Mouse (Mus musculus): ENCODE results near the gene Fndc1. TPM values are rescaled to one million over a fixed set of nuclear protein-coding genes. Genes with fewer than 3 reads are reported as not detected.
A peak's percentile ranks its signal among the peaks of the same experiment; 100 is the strongest.

Gene Fndc1
- polyA plus RNA-seq, 1 experiment from 2014 or later, result 13.3 TPM

- 26% methylated on average over 7 of the region's 7 CpGs for WGBS
- H3K27ac ChIP-seq (ENCODE audit: low read length), result no peak overlapping the region
- H3K9ac ChIP-seq (ENCODE audit: low read depth, low read length), result no peak overlapping the region
- no peak overlapping the region for H3K4me3 ChIP-seq (ENCODE audit: low read length)
- H3K4me1 ChIP-seq (ENCODE audit: control insufficient read depth, insufficient read depth, low read length), result no peaks in the 10 kb centered on the region
- H3K36me3 ChIP-seq (ENCODE audit: control insufficient read depth, insufficient read depth, low read length), result no peaks in the 10 kb centered on the region
- H3K4me2 ChIP-seq (ENCODE audit: low read depth, low read length), result no peak overlapping the region
- no peak for ATAC-seq
- H3K27me3 ChIP-seq (replicated peaks; ENCODE audit: control insufficient read depth, insufficient read depth, low read length), result no peaks in the 10 kb centered on the region
- H3K9me3 ChIP-seq (ENCODE audit: control insufficient read depth, low read length), result no peaks in the 10 kb centered on the region
Measured at GRCm38 (mm10) chr17:7864740-7865139, 37.6 kb upstream of the Fndc1 start.

GRCm38 (mm10) chr17:7863745-7864144, 36.6 kb upstream of the Fndc1 start:
- Histone ChIP-seq H3K27ac (ENCODE audit: low read length) (no peak overlapping the region), H3K4me2 (ENCODE audit: low read depth, low read length) (no peak overlapping the region), H3K9me3 (ENCODE audit: control insufficient read depth, low read length) (no peaks in the 10 kb centered on the region), H3K9ac (ENCODE audit: low read depth, low read length) (no peak overlapping the region), H3K27me3 (replicated peaks; ENCODE audit: control insufficient read depth, insufficient read depth, low read length) (no peaks in the 10 kb centered on the region), H3K36me3 (ENCODE audit: control insufficient read depth, insufficient read depth, low read length) (no peaks in the 10 kb centered on the region), H3K4me1 (ENCODE audit: control insufficient read depth, insufficient read depth, low read length) (no peaks in the 10 kb centered on the region), H3K4me3 (ENCODE audit: low read length) (no peak overlapping the region)
- peak; percentile 38; the same call in 1 of the 2 replicates for ATAC-seq
- WGBS, result 20% methylated on average over 4 of the region's 4 CpGs

DNA sequence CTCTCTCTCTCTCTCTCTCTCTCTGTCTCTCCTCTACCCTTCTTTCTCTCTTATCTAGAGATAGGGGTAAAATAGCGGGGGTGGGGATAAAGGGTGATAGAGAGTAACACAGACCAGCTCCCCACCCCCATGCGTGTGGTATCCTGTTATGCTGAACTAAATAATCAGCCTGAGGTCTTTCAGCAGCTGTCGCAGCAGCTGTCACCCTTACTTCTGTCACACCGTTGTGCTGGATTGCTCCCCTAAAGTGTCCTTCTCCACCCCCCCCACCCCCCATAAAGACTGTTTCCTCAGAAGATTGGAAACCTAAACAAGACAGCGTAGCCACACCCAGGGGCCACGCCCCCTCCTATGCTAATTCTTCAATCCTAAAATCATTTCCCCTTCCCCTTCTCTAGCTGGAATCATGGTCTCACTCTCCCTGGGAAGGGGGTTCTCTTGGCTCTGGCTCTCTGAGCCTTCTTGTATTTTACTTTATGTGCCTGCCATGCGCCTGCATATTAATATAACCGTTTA, 33.8 kb upstream of the Fndc1 start:
- Histone ChIP-seq H3K9me3 (ENCODE audit: control insufficient read depth, low read length) (no peaks in the 10 kb centered on the region), H3K27me3 (replicated peaks; ENCODE audit: control insufficient read depth, insufficient read depth, low read length) (no peaks in the 10 kb centered on the region), H3K4me2 (ENCODE audit: low read depth, low read length) (no peak overlapping the region), H3K9ac (ENCODE audit: low read depth, low read length) (no peak overlapping the region), H3K4me3 (ENCODE audit: low read length) (no peak overlapping the region), H3K4me1 (ENCODE audit: control insufficient read depth, insufficient read depth, low read length) (no peaks in the 10 kb centered on the region; the same call in 1 of the 2 replicates), H3K36me3 (ENCODE audit: control insufficient read depth, insufficient read depth, low read length) (no peaks in the 10 kb centered on the region), H3K27ac (ENCODE audit: low read length) (no peak overlapping the region)
- WGBS, result 52% methylated on average over 8 of the region's 8 CpGs
- ATAC-seq, result no peak

GRCm38 (mm10) chr17:7857658-7858057, 30.6 kb upstream of the Fndc1 start:
- H3K4me2 ChIP-seq (ENCODE audit: low read depth, low read length), result no peak overlapping the region
- WGBS, result 76% methylated on average over 6 of the region's 6 CpGs
- no peak overlapping the region for H3K4me3 ChIP-seq (ENCODE audit: low read length)
- no peak for ATAC-seq
- no peaks in the 10 kb centered on the region for H3K36me3 ChIP-seq (ENCODE audit: control insufficient read depth, insufficient read depth, low read length)
- peaks cover 2% of the 10 kb centered on the region; the same call in 1 of the 2 replicates for H3K4me1 ChIP-seq (ENCODE audit: control insufficient read depth, insufficient read depth, low read length)
- no peaks in the 10 kb centered on the region for H3K9me3 ChIP-seq (ENCODE audit: control insufficient read depth, low read length)
- no peak overlapping the region for H3K9ac ChIP-seq (ENCODE audit: low read depth, low read length)
- H3K27me3 ChIP-seq (replicated peaks; ENCODE audit: control insufficient read depth, insufficient read depth, low read length), result no peaks in the 10 kb centered on the region
- H3K27ac ChIP-seq (ENCODE audit: low read length), result no peak overlapping the region

DNA sequence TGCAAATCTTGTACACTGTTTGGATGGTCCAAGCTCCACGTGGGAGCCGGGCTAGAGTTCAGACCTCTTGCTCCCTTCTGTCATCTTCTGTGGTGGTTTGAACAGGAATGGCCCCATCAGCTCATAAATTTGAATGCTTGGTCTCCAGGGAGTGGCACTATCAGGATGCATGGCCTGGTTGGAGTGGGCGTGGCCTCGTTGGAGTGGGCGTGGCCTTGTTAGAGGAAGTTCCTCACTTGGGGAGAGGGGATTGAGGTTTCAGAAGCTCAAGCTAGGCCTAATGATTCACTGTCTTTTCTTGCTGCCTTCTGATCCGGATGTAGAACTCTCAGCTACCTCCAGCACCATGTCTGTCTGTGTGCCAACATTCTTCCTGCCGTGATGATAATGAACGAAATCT, 28.7 kb upstream of the Fndc1 start:
- H3K27me3 ChIP-seq (replicated peaks; ENCODE audit: control insufficient read depth, insufficient read depth, low read length), result no peaks in the 10 kb centered on the region
- H3K4me1 ChIP-seq (ENCODE audit: control insufficient read depth, insufficient read depth, low read length), result peaks cover 2% of the 10 kb centered on the region; the same call in 1 of the 2 replicates
- 70% methylated on average over 8 of the region's 8 CpGs for WGBS
- H3K9me3 ChIP-seq (ENCODE audit: control insufficient read depth, low read length), result no peaks in the 10 kb centered on the region
- no peaks in the 10 kb centered on the region for H3K36me3 ChIP-seq (ENCODE audit: control insufficient read depth, insufficient read depth, low read length)
- no peak for ATAC-seq
- no peak overlapping the region for H3K4me2 ChIP-seq (ENCODE audit: low read depth, low read length)
- no peak overlapping the region for H3K9ac ChIP-seq (ENCODE audit: low read depth, low read length)
- H3K4me3 ChIP-seq (ENCODE audit: low read length), result no peak overlapping the region
- no peak overlapping the region for H3K27ac ChIP-seq (ENCODE audit: low read length)

- Histone ChIP-seq H3K9me3 (ENCODE audit: control insufficient read depth, low read length) (no peaks in the 10 kb centered on the region), H3K4me2 (ENCODE audit: low read depth, low read length) (no peak overlapping the region), H3K4me1 (ENCODE audit: control insufficient read depth, insufficient read depth, low read length) (peaks cover 2% of the 10 kb centered on the region; the same call in 1 of the 2 replicates), H3K9ac (ENCODE audit: low read depth, low read length) (no peak overlapping the region), H3K27me3 (replicated peaks; ENCODE audit: control insufficient read depth, insufficient read depth, low read length) (no peaks in the 10 kb centered on the region), H3K36me3 (ENCODE audit: control insufficient read depth, insufficient read depth, low read length) (no peaks in the 10 kb centered on the region), H3K27ac (ENCODE audit: low read length) (no peak overlapping the region), H3K4me3 (ENCODE audit: low read length) (no peak overlapping the region)
- ATAC-seq, result peak; percentile 40; the same call in 1 of the 2 replicates
- WGBS, result 24% methylated on average over 4 of the region's 4 CpGs
Measured at GRCm38 (mm10) chr17:7851979-7852378, 24.9 kb upstream of the Fndc1 start.

- Histone ChIP-seq H3K36me3 (ENCODE audit: control insufficient read depth, insufficient read depth, low read length) (no peaks in the 10 kb centered on the region), H3K9me3 (ENCODE audit: control insufficient read depth, low read length) (no peaks in the 10 kb centered on the region), H3K27ac (ENCODE audit: low read length) (no peak overlapping the region), H3K4me2 (ENCODE audit: low read depth, low read length) (no peak overlapping the region), H3K4me3 (ENCODE audit: low read length) (no peak overlapping the region), H3K4me1 (ENCODE audit: control insufficient read depth, insufficient read depth, low read length) (peaks cover 2% of the 10 kb centered on the region; the same call in 1 of the 2 replicates), H3K9ac (ENCODE audit: low read depth, low read length) (no peak overlapping the region), H3K27me3 (replicated peaks; ENCODE audit: control insufficient read depth, insufficient read depth, low read length) (no peaks in the 10 kb centered on the region)
- 53% methylated on average over 9 of the region's 9 CpGs for WGBS
- no peak for ATAC-seq
Measured at GRCm38 (mm10) chr17:7851527-7851926, 24.4 kb upstream of the Fndc1 start.

DNA sequence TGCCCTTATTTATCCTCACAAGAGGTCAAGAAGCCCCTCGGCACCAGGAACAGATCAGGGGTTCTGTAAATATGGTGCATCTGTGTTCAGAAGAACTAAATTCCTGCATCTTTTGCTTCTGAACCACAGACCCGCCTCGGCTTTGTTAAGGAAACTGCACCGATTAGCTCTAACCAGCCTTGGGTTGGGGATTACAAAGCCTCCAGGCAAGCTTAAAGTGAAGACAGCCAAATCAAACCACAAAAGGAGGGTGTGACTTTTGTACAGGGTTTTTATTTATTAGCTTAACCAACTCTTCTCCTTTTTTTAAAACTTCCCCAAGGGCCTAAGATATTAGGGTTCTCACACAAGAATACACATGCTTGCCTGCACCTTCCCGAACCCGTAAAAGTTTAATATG, 23.1 kb upstream of the Fndc1 start:
- H3K27ac ChIP-seq (ENCODE audit: low read length), result no peak overlapping the region
- no peak for ATAC-seq
- H3K9ac ChIP-seq (ENCODE audit: low read depth, low read length), result no peak overlapping the region
- H3K4me3 ChIP-seq (ENCODE audit: low read length), result no peak overlapping the region
- no peaks in the 10 kb centered on the region for H3K36me3 ChIP-seq (ENCODE audit: control insufficient read depth, insufficient read depth, low read length)
- H3K9me3 ChIP-seq (ENCODE audit: control insufficient read depth, low read length), result no peaks in the 10 kb centered on the region
- WGBS, result 88% methylated on average over 6 of the region's 6 CpGs
- H3K27me3 ChIP-seq (replicated peaks; ENCODE audit: control insufficient read depth, insufficient read depth, low read length), result no peaks in the 10 kb centered on the region
- H3K4me2 ChIP-seq (ENCODE audit: low read depth, low read length), result no peak overlapping the region
- no peaks in the 10 kb centered on the region; the same call in 1 of the 2 replicates for H3K4me1 ChIP-seq (ENCODE audit: control insufficient read depth, insufficient read depth, low read length)

DNA sequence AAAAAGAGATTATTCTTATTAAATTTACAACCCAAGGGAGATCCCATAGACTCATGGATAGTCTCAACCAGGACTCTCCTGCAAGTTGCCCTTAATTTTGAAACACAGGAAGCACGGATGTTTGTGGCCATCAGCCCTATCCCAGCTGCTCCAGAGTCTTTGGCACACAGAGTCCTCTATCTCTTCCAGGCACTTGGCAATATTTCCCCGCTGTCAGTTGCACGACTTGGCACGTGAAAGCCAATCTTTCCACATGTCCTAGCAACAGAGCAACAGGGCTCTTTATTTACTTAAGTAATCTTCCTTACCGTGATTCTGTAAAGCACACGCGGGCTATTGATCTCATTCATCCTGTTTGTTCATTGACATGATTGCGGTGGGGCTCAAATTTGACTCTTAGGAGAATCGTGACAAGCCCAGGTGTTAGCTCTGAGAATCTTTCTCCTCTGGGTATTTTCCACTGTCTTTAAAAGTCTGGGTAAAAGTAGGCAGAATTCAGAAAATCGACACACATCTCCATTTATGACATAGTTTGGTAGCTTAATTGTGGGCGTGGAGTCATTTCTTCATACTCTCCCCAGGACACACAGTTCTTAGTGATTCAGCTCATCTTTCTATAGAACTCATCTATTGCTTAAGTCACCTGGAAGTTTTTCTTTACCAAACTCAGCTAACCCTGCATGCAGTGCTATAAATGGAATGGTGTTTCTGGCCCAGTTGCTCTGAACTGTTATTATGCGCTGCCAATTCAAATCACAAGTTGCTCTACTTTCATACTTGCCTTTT, 13.6 kb upstream of the Fndc1 start:
- Histone ChIP-seq H3K36me3 (ENCODE audit: control insufficient read depth, insufficient read depth, low read length) (no peaks in the 10 kb centered on the region), H3K27ac (ENCODE audit: low read length) (no peak overlapping the region), H3K9me3 (ENCODE audit: control insufficient read depth, low read length) (no peaks in the 10 kb centered on the region), H3K4me3 (ENCODE audit: low read length) (no peak overlapping the region), H3K4me1 (ENCODE audit: control insufficient read depth, insufficient read depth, low read length) (no peaks in the 10 kb centered on the region), H3K27me3 (replicated peaks; ENCODE audit: control insufficient read depth, insufficient read depth, low read length) (no peaks in the 10 kb centered on the region), H3K9ac (ENCODE audit: low read depth, low read length) (no peak overlapping the region), H3K4me2 (ENCODE audit: low read depth, low read length) (no peak overlapping the region)
- 58% methylated on average over 12 of the region's 12 CpGs for WGBS
- no peak for ATAC-seq
